Mouse (Mus musculus): Measurements from ENCODE around the gene Pkig.
"Not testable (repeated sequence)": the region's sequence is repeated elsewhere in the genome, so short reads cannot be mapped to it uniquely, and the experiment has no call there.

Gene Pkig

GRCm38 (mm10) chr2:163643576-163643971 lies 14.6 kb upstream of the Pkig start:
- no peak for DNase-seq (ENCODE audit: low spot score in 2 of 2)

GRCm38 (mm10) chr2:163644047-163644446 lies 14.1 kb upstream of the Pkig start:
- DNase-seq (ENCODE audit: low spot score in 2 of 2): no peak

- DNase-seq (ENCODE audit: low spot score in 2 of 2): peak; percentile 100
Measured at GRCm38 (mm10) chr2:163644575-163645385, 13.4 kb upstream of the Pkig start, which contains the start of gene Serinc3. Serinc3 (minus strand) TSS chr2:163645131.

GRCm38 (mm10) chr2:163645700-163646460 lies 12.3 kb upstream of the Pkig start:
- peak; percentile 71 to 76 for DNase-seq (ENCODE audit: low spot score in 2 of 2)

- DNase-seq (ENCODE audit: low spot score in 2 of 2): no peak
Measured at GRCm38 (mm10) chr2:163646461-163647080, 11.6 kb upstream of the Pkig start.

- DNase-seq (ENCODE audit: low spot score in 2 of 2): not testable (repeated sequence)
Measured at GRCm38 (mm10) chr2:163655699-163656098, 2.5 kb upstream of the Pkig start.

DNA sequence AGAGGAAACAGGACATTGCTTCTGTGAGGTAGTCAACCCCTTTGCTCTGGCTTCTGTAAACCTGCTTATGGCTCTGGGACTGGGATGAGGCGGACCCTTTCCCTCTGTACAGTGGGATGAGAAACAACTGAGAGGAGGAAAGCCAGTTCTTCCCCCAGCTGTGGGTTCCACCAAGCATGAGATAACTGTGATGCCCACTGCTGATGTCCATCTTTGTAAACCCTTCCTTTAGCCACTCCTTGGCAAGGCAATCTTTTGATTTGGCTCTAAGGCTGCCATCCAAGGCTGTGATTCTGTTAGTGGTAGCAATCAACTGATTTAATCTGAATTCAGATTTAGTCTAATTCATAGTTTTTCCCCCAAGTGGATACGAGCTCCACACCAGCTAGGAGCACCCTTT lies 700 bp upstream of the Pkig start:
- no peak for DNase-seq (ENCODE audit: low spot score in 2 of 2)

DNA sequence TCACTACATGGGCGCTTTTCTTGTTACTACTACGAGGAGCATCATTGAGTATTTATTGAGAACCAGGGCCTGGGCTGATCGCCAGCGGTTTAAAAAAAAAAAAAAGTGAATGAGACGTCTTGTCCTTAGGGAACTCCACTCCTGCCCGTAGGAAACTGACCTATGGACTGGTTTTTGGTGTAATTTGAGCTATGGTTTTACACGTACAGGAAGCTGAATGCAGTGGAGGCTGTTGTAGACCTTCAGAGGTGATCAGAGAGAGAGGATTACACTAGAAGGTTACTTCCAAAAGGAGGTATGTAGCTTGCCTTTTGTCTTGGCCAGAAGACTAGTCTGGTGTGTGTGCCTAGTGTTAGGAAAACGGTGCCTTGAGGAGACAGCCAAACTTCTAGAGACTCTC lies 755 bp downstream of the Pkig start:
- no peak for DNase-seq (ENCODE audit: low spot score in 2 of 2)

DNA sequence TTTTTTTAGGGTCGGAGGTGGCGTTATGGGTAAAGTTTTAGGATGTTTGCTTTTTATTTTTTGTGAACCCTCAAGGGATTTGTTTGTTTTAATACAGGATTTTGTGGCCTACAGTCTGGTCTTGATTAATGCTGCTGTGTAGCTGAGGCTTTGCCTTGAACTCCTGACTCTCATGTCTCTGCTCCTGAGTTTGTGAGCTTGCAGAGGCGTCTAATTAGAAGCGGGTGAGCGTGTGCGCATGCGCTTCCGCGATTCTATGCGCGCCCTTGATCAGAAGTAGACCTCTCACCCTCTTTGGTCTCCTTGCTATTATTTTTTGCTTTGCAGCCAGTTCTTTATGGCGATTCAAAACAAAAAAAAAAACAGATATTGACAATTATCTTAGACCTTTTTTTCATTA lies 1.2 kb downstream of the Pkig start:
- DNase-seq (ENCODE audit: low spot score in 2 of 2): peak; percentile 51 to 58

GRCm38 (mm10) chr2:163660103-163660701 lies 2.0 kb downstream of the Pkig start:
- DNase-seq (ENCODE audit: low spot score in 2 of 2): no peak

DNA sequence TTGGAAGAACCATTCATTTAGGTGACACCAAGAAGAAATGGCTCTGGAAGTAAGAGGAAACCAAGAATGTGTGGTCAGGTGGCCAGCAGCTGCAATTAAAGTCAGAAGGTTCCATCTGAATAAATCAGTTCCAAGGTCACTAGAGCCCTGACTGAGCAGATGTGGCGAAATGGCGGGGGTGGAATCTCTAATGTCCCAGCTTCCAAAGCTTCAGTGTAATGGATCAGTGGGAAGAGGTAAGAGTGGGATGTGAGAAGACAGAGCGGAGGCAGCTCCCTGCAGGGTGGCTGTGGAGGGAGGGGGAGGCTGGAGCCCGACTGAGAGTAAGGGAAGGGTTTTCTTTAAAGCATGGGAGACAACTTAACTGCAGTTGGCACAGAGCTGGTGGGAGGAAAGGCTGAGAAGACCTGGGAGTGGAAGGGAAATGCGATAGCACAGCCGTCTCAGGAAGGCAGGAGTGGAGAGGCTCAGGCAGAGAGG lies 3.2 kb downstream of the Pkig start:
- DNase-seq (ENCODE audit: low spot score in 2 of 2): no peak

GRCm38 (mm10) chr2:163662076-163662475 lies 3.9 kb downstream of the Pkig start:
- DNase-seq (ENCODE audit: low spot score in 2 of 2): peak in 1 of 2 experiments; percentile 26

DNA sequence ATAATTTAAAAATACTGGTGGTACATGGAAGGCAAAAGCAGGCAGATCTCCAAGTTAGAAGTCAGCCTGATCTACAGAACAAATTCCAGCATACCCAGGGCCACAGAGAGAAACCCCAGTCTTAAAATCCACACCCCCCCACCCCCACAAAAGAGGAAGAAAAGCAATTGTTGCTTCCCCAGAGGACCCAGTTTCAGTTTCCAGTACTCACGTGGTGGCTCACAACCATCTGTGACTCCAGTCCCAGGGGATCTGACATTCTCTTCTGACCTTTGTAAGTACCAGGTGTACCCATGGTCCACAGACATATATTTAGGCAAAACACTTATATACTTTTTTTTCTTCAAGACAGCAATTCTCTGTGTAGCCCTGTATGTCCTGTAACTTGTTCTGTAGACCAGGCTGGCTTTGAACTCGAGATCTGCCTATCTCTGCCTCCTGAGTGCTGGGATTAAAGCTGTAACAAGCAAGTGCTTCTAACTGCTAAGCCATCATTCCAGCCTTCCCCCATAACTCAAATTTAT lies 4.6 kb downstream of the Pkig start:
- peak; percentile 89 to 92 for DNase-seq (ENCODE audit: low spot score in 2 of 2)

- DNase-seq (ENCODE audit: low spot score in 2 of 2): no peak
Measured at GRCm38 (mm10) chr2:163663930-163664329, 5.7 kb downstream of the Pkig start.

DNA sequence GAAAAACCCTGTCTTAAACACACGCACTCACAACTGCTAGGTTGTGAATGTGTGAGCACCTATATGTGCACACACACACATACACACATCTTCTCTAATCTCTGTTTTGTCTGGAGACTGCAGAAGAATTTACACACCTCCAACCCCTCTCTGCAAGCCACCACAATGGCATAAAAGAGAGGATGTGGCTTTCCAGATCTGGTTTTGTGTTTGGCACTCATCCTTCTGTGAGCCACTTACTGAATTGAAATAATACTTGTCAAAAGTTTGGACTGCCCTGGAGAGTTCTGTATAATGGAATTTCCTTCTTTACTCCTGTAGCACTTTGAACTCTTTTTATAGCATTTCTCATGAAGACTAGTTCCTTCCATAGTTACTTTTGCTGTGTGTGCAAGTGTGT lies 8.9 kb downstream of the Pkig start:
- DNase-seq (ENCODE audit: low spot score in 2 of 2): no peak

DNA sequence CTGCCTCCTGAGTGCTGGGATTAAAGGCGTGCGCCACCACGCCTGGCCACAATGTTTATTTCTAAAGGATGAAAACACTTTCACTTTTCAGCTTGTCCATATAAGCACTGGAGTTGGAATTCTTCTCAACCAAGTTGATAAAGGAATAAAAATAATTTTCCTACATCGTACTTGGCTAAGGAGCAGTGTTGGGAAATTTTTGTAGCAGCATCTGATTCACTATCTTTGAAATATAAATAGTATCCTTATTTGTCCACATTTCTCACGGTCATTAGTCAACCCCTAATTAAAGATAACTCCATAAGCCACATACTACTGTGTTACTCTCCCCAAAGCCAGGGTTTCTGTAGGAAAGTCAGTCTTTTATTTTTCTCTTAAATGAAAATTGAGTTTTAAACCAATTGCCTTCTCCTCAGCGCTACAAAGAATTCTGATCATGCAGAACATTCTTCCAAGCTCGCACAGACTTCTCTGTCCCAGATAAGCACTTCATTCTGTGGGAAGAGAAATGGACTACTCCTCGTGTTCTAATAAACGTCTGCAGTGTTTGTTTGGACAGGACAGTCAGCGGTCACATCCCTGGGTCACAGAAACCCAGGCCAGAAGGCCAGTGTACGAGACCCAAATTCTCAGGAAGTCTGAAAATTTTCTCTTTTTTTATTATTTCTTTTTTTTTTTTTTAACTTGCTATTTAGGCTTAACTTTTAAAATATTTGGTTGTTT lies 12.8 kb downstream of the Pkig start:
- DNase-seq (ENCODE audit: low spot score in 2 of 2): no peak

- no peak for DNase-seq (ENCODE audit: low spot score in 2 of 2)
Measured at GRCm38 (mm10) chr2:163674397-163674796, 16.2 kb downstream of the Pkig start.

- no peak for DNase-seq (ENCODE audit: low spot score in 2 of 2)
Measured at GRCm38 (mm10) chr2:163675144-163675619, 17.0 kb downstream of the Pkig start.

GRCm38 (mm10) chr2:163675662-163676061 lies 17.5 kb downstream of the Pkig start:
- no peak for DNase-seq (ENCODE audit: low spot score in 2 of 2)

GRCm38 (mm10) chr2:163676321-163676720 lies 18.1 kb downstream of the Pkig start:
- peak in 1 of 2 experiments; percentile 28 for DNase-seq (ENCODE audit: low spot score in 2 of 2)

GRCm38 (mm10) chr2:163676745-163677144 lies 18.6 kb downstream of the Pkig start:
- DNase-seq (ENCODE audit: low spot score in 2 of 2): peak; percentile 59 to 65

Data from spleen, postnatal 36 days (tissue).